Mouse (Mus musculus) heart, embryonic 10.5 days (tissue): ENCODE measurements around the gene Gm26741. TPM values are rescaled to one million over a fixed set of nuclear protein-coding genes. Genes with fewer than 3 reads are reported as not detected.
"Not testable (repeated sequence)": the region's sequence is repeated elsewhere in the genome, so short reads cannot be mapped to it uniquely, and the experiment has no call there.

ENCODE experiments used
- DNase-seq: peaks from one replicate; pipeline ENCODE4 v3.0.0-alpha.2; 2017; ENCODE audit warnings: low spot score
- H3K27ac ChIP-seq: fragments of 300-500 bp; sonication (generic); 2 replicates; pipeline ENCODE4 v1.5.1; 2016; ENCODE audit warnings: mild to moderate bottlenecking
- H3K27me3 ChIP-seq: fragments of 300-500 bp; sonication (generic); 2 replicates; pipeline ENCODE4 v1.6.1; 2016; ENCODE audit warnings: mild to moderate bottlenecking; ENCODE audit not compliant: poor library complexity, insufficient read depth, severe bottlenecking
- H3K36me3 ChIP-seq: fragments of 300-500 bp; sonication (generic); 2 replicates; pipeline ENCODE4 v1.6.1; 2016; ENCODE audit warnings: mild to moderate bottlenecking, moderate library complexity
- H3K4me1 ChIP-seq: fragments of 300-500 bp; sonication (generic); 2 replicates; pipeline ENCODE4 v1.6.1; 2016; ENCODE audit warnings: mild to moderate bottlenecking
- H3K4me3 ChIP-seq: fragments of 300-500 bp; sonication (generic); 2 replicates; pipeline ENCODE4 v1.5.1; 2016; ENCODE audit warnings: mild to moderate bottlenecking, moderate library complexity
- H3K9me3 ChIP-seq: fragments of 300-500 bp; sonication (generic); 2 replicates; pipeline ENCODE4 v1.6.1; 2016; ENCODE audit warnings: mild to moderate bottlenecking, moderate library complexity
- WGBS: fragments of 180-500 bp; shearing (Covaris S2); methylation state at CpG from one replicate; pipeline ENCODE4 v1.1.7; 2016; 5-methylcytosine and 5-hydroxymethylcytosine counted together
- polyA plus RNA-seq: library from polyadenylated mRNA; unstranded; fragments of >200 nt; fragmentation: Nextera tagmentation; extraction: Ambion mirVana; gene quantifications from 2 replicates; pipeline ENCODE4 v1.2.1, GENCODE M21; 2016

Gm26741 gene
- not detected in 2 replicates for polyA plus RNA-seq

DNA sequence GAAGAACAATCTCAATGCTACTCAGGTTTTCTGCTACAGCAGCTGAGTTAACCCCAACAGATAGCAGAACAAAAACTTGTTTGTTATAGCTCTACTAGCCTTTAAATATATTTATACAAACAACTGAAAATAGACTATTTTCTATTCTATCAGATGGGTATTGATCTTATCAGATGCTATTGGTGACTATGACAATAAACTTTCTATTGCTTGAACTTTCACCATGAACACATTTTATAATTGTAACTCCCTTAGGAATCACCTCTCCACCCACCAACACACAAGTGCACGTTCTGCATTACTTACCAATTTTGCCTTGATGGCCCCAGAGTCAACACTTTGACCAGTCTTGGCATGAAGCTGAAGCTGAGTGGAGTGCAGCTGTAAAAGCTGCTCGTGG, at the start of gene Gm26741:
Gene Gm26741, plus strand, starts transcription at position 301 of the 400 bp plus-strand sequence.
- no peak for DNase-seq
- Histone ChIP-seq H3K27ac (no peak within 1 kb of the TSS), H3K4me3 (no peak within 1 kb of the TSS), H3K9me3 (no peaks in the 10 kb centered on the region), H3K4me1 (no peaks in the 10 kb centered on the region), H3K27me3 (no peaks in the 10 kb centered on the region), H3K36me3 (peaks cover 12% of the 10 kb centered on the region)
- whole genome bisulfite sequencing = 91% methylated on average over 2 of the region's 2 CpGs

DNA sequence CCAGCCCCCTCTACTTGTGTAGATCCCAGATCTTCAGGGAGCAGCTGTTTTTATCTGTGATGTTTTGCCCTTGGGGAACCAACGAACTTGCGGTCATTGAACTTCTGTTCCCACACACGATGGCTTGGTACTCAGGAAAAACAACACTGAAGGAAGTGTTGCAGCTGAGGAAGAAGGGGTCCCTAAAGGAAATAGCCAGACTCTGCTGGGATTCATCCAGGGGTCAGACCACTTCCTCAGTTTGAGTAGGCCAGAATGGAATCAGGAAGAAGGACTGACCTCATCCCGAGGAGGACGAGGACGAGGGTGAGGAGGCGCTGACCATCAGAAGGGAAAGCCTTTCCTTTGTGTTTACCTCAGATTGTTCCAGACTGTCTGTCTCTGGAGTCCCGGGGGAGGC, 49.4 kb upstream of the Gm26741 start:
- no peak overlapping the region for H3K27ac ChIP-seq
- H3K27me3 ChIP-seq = no peaks in the 10 kb centered on the region
- no peak overlapping the region for H3K4me3 ChIP-seq
- no peaks in the 10 kb centered on the region for H3K4me1 ChIP-seq
- no peaks in the 10 kb centered on the region for H3K9me3 ChIP-seq
- H3K36me3 ChIP-seq = peaks cover 16% of the 10 kb centered on the region; the same call in 1 of the 2 replicates
- WGBS = 49% methylated on average over 8 of the region's 8 CpGs
- DNase-seq = no peak

DNA sequence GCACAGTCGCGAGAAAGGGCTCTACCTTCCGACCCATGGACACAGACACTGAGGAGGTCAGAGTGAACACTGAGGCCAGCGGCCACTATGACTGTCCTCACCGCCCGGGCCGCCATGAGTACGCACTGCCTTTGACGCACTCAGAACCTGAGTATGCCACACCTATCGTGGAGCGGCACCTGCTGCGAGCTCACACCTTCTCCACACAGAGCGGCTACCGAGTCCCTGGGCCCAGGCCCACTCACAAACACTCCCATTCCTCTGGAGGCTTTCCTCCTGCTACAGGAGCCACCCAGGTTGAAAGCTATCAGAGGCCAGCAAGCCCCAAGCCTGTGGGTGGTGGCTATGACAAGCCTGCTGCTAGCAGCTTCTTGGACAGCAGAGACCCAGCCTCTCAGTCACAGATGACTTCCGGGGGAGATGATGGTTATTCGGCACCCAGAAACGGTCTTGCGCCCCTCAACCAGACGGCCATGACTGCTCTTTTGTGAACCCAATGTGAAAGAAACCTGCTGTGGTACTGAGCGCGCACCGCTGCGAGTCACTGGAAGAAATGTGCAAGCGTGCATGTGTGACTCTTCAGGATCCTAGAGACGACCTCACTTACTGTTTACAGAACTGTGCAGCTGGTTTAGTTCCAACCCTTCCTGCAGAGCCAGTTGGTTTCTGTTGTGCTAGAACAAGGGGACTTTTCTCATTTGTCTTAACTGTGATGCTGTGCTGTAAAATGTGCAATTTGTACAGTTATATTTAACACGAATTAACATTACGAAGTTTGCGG, 38.9 kb upstream of the Gm26741 start:
- WGBS = 94% methylated on average over 28 of the region's 28 CpGs
- Histone ChIP-seq H3K36me3 (peaks cover 18% of the 10 kb centered on the region), H3K27ac (no peak overlapping the region), H3K27me3 (no peaks in the 10 kb centered on the region), H3K9me3 (no peaks in the 10 kb centered on the region), H3K4me3 (no peak overlapping the region), H3K4me1 (no peaks in the 10 kb centered on the region)
- no peak for DNase-seq

DNA sequence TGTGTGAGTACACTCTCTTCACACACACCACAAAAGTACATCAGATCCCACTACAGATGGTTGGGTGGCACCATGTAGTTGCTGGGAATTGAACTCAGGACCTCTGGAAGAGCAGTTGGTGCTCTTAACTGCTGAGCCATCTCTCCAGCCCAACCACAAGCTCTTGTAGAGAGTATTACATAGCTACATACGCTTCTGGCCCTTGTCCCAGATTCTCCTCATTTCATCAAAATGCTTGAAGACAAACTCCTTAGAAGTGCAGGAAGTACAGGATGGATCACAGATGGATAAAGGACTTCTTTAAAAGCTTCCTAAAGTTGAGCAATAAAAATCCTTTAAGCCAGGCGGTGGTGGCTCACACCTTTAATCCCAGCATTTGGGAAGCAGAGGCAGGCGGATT, 36.6 kb upstream of the Gm26741 start:
- no peak overlapping the region for H3K4me3 ChIP-seq
- H3K4me1 ChIP-seq = no peaks in the 10 kb centered on the region
- no peak for DNase-seq
- peaks cover 16% of the 10 kb centered on the region for H3K36me3 ChIP-seq
- WGBS = 85% methylated on average over 3 of the region's 3 CpGs
- no peaks in the 10 kb centered on the region for H3K9me3 ChIP-seq
- no peaks in the 10 kb centered on the region for H3K27me3 ChIP-seq
- no peak overlapping the region for H3K27ac ChIP-seq

DNA sequence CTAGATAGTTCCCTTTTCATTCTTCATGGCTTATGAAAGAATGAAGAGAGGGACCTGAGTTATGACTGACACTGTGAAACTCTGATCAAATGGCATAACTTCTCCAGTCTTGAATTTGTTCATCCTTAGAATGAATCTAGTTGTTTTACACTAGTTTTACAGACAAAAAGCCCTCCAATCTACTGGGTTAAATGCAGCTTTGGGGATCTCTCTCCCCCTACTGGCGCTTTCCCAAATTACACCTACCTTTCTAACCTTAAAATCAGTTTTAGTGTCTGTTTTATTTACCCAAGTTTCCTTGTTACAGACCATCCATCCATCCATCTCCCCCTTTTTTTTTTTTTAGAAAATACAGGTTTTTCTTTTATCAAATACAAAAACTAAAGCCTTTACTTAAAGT, 27.6 kb upstream of the Gm26741 start:
- 0% methylated on average over 1 of the region's 1 CpGs for WGBS

DNA sequence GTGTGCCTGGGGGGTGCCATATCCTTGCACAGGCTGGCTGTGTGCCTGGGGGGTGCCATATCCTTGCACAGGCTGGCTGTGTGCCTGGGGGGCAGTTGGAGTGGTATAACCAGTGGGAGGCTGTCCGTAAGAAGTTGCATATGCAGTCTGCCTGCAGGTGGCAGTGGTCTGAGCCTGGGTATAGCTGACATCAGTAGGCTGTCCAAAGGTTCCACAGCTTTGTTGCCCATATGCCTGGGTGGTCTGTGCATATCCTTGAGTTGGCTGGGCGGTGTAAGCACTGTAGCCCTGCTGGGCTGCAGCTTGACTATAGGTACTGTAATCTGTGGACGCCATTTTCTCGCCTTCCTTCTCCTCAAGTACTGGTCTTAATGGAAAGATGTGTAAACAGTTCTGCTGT, 15.2 kb upstream of the Gm26741 start:
- H3K4me3 ChIP-seq, H3K9me3 ChIP-seq, H3K27me3 ChIP-seq, H3K4me1 ChIP-seq, DNase-seq, H3K27ac ChIP-seq: not testable (repeated sequence)
- peaks cover 79% of the 10 kb centered on the region for H3K36me3 ChIP-seq
- 88% methylated on average over 4 of the region's 4 CpGs for WGBS

More for the DNA sequence above, 27.6 kb upstream of the Gm26741 start:
- no peaks in the 10 kb centered on the region for H3K27me3 ChIP-seq
- H3K4me1 ChIP-seq = no peaks in the 10 kb centered on the region
- H3K9me3 ChIP-seq = no peaks in the 10 kb centered on the region
- DNase-seq = no peak
- no peak overlapping the region for H3K27ac ChIP-seq
- H3K4me3 ChIP-seq = no peak overlapping the region
- H3K36me3 ChIP-seq = peaks cover 7% of the 10 kb centered on the region; the same call in 1 of the 2 replicates

DNA sequence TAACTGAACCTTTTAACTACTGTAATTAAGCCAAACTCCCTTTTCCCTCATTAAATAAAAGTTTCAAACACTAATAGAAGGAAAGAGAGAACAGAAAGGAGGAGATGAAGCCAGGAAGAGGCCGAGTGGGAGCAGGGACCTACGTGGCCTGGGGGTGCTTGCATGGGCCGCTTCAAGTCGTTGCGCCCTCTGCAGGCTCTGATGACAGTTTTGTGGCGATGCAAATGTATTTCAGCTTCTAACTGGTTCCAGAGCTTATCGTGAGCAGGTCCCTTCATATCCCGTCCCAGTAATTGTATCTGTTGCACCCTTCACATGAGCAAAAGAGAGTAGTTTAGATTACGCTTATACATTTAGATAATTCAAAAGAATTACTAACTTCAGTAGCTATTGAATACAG, 5.4 kb upstream of the Gm26741 start:
- DNase-seq = no peak
- 78% methylated on average over 9 of the region's 9 CpGs for WGBS

DNA sequence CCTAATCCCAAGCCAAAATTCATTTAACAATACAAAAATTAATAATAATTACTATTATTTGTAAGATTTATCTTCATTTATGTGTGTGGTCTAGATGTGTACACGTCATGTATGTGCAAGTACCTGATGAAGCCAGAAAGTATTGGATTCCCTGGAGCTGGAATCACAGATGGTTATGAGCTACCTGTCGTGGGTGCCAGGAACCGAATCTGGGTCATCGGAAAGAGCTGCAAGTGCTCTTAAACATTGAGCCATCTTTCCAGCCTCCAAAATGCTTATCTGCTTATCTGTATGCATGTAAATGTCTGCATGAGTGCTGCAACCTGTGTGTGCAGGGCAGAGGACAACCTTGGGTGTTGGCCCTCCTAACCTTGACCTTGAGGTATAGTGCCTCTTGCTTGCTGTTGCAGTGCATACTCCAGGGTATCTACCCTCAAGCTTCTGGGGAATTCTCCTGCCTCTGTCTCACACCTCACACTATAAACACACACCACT, 1.7 kb downstream of the Gm26741 start:
- H3K4me3 ChIP-seq = no peak overlapping the region
- no peaks in the 10 kb centered on the region for H3K4me1 ChIP-seq
- H3K27ac ChIP-seq = no peak overlapping the region
- no peaks in the 10 kb centered on the region for H3K27me3 ChIP-seq
- 95% methylated on average over 4 of the region's 4 CpGs for WGBS
- no peak for DNase-seq
- H3K9me3 ChIP-seq = no peaks in the 10 kb centered on the region
- peaks cover 6% of the 10 kb centered on the region; the same call in 1 of the 2 replicates for H3K36me3 ChIP-seq

More for the DNA sequence above, 5.4 kb upstream of the Gm26741 start:
- H3K36me3 ChIP-seq = peaks cover 50% of the 10 kb centered on the region
- no peak overlapping the region for H3K27ac ChIP-seq
- H3K4me1 ChIP-seq = no peaks in the 10 kb centered on the region
- no peaks in the 10 kb centered on the region for H3K9me3 ChIP-seq
- H3K27me3 ChIP-seq = no peaks in the 10 kb centered on the region
- H3K4me3 ChIP-seq = no peak overlapping the region

DNA sequence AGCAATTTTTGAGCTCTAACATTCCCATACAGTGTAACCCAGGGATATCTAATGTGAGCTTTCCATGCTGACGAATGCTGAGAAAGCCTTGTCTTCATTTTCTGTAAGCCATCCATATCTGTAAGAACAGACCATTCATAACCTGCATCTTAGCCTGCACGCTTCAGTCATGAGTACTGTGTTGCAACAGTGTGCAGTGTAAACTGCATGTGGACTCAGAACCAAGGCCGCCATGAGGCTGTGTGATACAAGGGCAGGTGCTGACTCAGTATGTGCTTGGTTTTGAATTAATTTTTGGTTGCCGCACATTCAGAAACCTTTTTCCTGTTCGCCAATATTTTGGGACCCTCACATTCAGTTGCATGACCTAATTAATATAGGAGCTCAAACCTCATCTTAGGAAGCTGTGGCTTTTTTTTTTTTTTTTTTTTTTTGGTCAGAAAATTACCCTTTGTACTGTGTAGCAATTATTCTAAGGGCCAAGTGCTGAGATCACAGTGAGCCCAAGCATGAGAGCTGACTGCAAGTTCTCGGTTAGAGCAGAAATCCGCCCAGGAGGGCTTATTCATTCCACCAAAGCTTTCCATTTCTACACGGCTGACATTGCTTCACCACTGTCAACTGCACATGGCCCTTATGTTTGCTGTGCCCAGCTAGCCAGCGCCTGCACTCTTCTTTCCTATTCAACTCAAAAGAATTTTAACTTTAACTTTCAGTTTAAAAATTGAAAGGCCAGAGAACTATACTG, 2.5 kb downstream of the Gm26741 start:
- H3K9me3 ChIP-seq = no peaks in the 10 kb centered on the region
- no peak overlapping the region for H3K27ac ChIP-seq
- DNase-seq = no peak
- no peaks in the 10 kb centered on the region for H3K4me1 ChIP-seq
- no peaks in the 10 kb centered on the region for H3K27me3 ChIP-seq
- 89% methylated on average over 9 of the region's 9 CpGs for WGBS
- H3K36me3 ChIP-seq = peaks cover 6% of the 10 kb centered on the region; the same call in 1 of the 2 replicates
- no peak overlapping the region for H3K4me3 ChIP-seq

DNA sequence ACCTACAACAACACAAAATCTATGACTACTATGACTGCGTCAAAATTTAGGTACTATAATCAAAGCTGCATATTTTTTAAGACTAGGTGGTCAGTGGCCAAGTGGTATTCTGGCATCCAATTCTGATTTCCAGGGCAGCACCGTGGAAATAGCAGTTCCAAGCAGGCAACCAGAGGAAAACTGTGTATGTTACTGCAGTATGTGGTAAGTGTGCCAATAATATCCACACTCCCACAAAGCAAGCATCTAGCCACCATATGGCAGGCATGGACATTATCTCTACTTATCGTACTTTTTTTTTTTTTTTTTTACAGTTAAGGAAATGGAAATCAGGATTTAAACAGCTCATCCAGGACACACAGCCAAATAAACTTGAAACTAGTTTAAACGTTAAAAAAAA, 9.8 kb downstream of the Gm26741 start:
- Histone ChIP-seq H3K36me3 (no peaks in the 10 kb centered on the region), H3K9me3 (no peaks in the 10 kb centered on the region), H3K27ac (no peak overlapping the region), H3K27me3 (no peaks in the 10 kb centered on the region), H3K4me1 (no peaks in the 10 kb centered on the region), H3K4me3 (no peak overlapping the region)
- 85% methylated on average over 4 of the region's 4 CpGs for WGBS
- no peak for DNase-seq

DNA sequence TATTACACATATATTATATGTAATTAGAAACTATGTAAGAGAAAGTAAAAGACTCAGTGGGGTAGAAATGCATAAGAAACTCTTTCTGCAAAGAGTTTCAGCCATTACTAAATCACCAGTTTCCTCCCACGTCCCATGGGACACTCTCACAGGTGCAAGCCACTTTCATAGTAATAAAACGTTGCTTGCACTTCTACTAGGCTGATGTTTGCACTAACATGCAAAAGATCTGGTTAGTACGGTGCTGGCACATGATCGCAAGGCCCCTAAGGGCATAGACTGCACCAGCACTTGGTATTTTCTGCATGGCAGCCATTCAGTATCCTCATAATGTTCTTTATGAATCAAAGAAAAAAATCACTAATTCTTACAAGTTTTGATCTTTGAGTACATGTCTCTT, 15.3 kb downstream of the Gm26741 start:
- Histone ChIP-seq H3K4me1 (no peaks in the 10 kb centered on the region), H3K36me3 (0 out of 2 replicates have a peak, but pooled peaks cover 2% of the 10 kb centered on the region), H3K9me3 (no peaks in the 10 kb centered on the region), H3K27ac (no peak overlapping the region), H3K4me3 (no peak overlapping the region), H3K27me3 (no peaks in the 10 kb centered on the region)
- WGBS = 89% methylated on average over 4 of the region's 4 CpGs
- no peak for DNase-seq

DNA sequence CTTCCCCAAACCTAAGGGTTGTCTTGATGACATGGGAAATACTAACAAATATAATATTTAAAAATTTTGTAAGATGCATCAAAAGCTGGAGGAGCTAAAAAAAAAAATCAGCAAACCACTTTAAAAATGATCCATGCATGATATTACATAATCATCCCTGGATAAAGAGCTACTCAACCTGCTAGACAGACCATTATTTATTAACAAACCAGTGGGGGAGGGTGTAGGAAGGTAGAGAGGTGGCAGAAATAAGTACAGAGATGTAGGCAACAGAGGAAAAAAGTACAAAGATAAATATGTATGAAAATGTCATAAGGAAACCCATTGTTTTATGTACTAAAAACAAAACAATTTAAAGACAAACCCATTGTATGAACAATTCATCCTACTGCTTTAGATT, 16.1 kb downstream of the Gm26741 start:
- H3K27ac ChIP-seq = no peak overlapping the region
- H3K4me1 ChIP-seq = peaks cover 3% of the 10 kb centered on the region; the same call in 1 of the 2 replicates
- H3K4me3 ChIP-seq = no peak overlapping the region
- H3K36me3 ChIP-seq = 0 out of 2 replicates have a peak, but pooled peaks cover 2% of the 10 kb centered on the region
- no peaks in the 10 kb centered on the region for H3K9me3 ChIP-seq
- H3K27me3 ChIP-seq = no peaks in the 10 kb centered on the region
- DNase-seq = no peak

DNA sequence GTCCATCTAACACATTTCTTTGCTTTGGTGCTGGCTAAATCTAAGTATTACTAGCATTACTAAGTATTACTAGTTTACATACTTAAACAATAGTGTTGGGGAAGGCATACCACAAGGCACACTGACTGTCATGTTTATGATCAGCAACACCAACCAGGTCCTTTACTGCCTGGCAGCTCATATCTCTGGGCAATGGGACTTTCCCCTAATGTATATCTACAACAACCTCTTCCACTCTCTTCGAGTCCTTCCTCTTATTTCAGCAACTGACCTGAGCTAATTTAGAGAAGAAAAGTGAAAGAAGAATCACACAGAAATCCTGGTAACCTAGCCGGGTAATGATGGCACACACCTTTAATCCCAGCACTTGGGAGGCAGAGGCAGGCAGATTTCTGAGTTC, 17.9 kb downstream of the Gm26741 start:
- Histone ChIP-seq H3K4me3 (no peak overlapping the region), H3K9me3 (no peaks in the 10 kb centered on the region), H3K36me3 (0 out of 2 replicates have a peak, but pooled peaks cover 2% of the 10 kb centered on the region), H3K27me3 (no peaks in the 10 kb centered on the region), H3K27ac (no peak overlapping the region), H3K4me1 (peaks cover 3% of the 10 kb centered on the region; the same call in 1 of the 2 replicates)
- DNase-seq = no peak
- 78% methylated on average over 2 of the region's 2 CpGs for WGBS
